Mouse (Mus musculus) heart, adult 18-20 months (tissue): ENCODE measurements around the gene Dip2c. TPM values are rescaled to one million over a fixed set of nuclear protein-coding genes. Genes with fewer than 3 reads are reported as not detected.

Experiments
- DNase-seq, 2 experiments: peaks; one replicate each; pipeline ENCODE4 v3.0.0; 2021 to 2022; ENCODE audit warnings: mixed read lengths in 1 of 2
- long read RNA-seq, 2 experiments: library from polyadenylated mRNA; stranded (forward); transcript quantifications; one replicate each; pipeline ENCODE4 v2.0.0; 2021
- total RNA-seq, 2 experiments: library from RNA; stranded (reverse); gene quantifications; 2 replicates each; pipeline ENCODE4 v1.2.3; 2021

Gene Dip2c
- total RNA-seq: 10 to 100 TPM; 41.0 to 43.2 TPM
- long read RNA-seq, experiment 1, partial matches to known transcripts: 2 of 7 reads
- long read RNA-seq, experiment 1, other reads (novel, unspliced or antisense): 5 of 7 reads
- long read RNA-seq, experiment 2, partial matches to known transcripts: 5 of 7 reads
- long read RNA-seq, experiment 2, other reads (novel, unspliced or antisense): 2 of 7 reads

GRCm38 (mm10) chr13:9276322-9276855 is at the start of gene Dip2c:
TSS of gene Dip2c (plus strand) at chr13:9276528.
- DNase-seq: peak; percentile 92 to 93

- DNase-seq: no peak
Observed at GRCm38 (mm10) chr13:9227078-9227477, 49.2 kb upstream of the Dip2c start.

DNA sequence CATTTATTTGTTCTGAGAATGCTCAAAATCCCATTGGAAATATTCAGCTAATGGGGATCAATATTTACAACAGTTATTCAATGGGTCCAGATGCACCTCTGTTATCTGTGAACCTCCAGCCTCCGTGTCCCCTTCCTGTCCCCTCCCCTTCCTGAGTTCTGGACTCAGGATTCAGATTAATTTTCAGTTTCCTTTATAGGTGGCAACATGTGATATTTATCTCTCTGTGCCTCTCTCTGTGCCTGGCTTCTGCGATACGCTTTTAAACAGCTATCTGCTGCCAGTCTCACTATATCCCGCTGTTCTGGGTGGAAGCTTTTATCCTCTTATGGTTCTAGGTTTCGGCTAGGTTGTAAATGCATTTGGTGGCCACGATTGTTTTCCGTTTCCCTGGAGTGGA is 38.8 kb upstream of the Dip2c start:
- DNase-seq: no peak

GRCm38 (mm10) chr13:9239127-9239526 is 37.2 kb upstream of the Dip2c start:
- DNase-seq: no peak

DNA sequence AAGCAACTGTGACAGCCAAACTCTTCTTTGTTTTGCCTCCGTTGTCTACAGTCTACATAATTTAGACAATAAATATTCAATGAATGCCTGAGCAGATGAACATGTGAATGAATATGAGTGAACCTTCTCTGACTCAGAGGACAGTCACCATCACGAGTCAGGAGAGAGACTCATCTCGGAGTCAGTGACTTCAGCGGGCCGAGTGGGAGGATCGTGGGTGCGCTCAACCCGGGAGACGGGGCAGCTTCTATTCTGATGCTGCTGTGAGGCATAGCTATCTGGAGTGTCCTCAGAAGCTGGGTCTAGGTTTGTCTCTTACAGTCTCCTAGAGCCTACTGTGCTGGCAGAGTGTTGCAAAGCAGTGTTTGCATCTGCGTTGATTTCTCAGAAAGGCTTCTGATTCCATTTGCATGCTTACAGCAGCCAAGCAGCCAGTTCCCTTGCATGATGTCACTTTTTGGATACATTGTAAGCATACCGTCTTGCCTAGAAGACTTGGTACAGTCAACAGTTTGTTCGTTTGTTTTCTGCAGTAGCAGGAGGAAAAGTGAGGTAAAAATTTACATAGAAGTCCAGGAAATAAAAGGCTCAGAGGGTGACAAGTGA is 36.6 kb upstream of the Dip2c start:
- no peak for DNase-seq

GRCm38 (mm10) chr13:9261748-9262147 is 14.6 kb upstream of the Dip2c start:
- no peak for DNase-seq

GRCm38 (mm10) chr13:9265516-9265915 is 10.8 kb upstream of the Dip2c start:
- no peak for DNase-seq

- peak; percentile 53 to 67 for DNase-seq
Observed at GRCm38 (mm10) chr13:9276856-9277620, 710 bp downstream of the Dip2c start.

- peak; percentile 17 to 49 for DNase-seq
Observed at GRCm38 (mm10) chr13:9277621-9277960, 1.3 kb downstream of the Dip2c start.

- DNase-seq: no peak
Observed at GRCm38 (mm10) chr13:9278636-9279035, 2.3 kb downstream of the Dip2c start.

DNA sequence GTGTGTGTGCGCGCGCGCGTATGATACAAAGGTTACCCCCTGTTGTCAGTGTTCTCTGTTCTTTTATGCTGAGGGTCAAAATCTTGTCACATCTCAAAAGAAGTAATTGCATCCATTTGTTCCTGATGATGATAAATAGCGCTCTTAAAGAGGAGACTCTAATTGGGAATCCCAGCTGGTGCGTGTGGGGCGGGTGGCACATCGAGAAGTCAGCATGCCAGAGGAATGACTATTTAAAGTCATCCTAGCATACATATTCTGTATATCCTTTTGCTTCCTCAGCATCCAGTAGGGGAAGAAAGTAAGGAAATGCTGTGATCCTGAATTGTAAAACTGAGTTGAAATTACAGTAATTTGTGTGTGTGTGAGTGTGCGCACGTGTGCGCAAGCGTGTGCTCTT is 6.7 kb downstream of the Dip2c start:
- DNase-seq: no peak

DNA sequence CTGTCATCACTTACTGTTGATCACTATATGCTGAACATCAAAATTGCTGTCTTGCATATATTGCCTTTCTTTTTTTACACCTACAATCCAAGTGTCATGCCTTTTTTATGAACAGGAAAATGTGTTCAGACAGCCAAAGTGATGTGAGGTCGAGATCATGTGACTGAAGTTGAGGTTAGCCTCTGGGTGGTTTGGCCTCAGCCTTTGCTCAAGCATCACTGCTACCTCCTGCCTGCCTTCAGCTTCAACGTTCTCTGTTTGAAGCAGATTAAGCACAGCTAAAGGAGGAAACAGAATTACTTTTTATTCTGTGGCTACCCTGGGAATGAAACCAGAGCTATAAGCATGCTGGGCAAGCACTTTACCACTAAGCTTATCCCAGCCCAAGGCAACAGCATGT is 13.6 kb downstream of the Dip2c start:
- no peak for DNase-seq

GRCm38 (mm10) chr13:9296285-9296684 is 20.0 kb downstream of the Dip2c start:
- DNase-seq: no peak

GRCm38 (mm10) chr13:9297266-9297665 is 20.9 kb downstream of the Dip2c start:
- DNase-seq: no peak

DNA sequence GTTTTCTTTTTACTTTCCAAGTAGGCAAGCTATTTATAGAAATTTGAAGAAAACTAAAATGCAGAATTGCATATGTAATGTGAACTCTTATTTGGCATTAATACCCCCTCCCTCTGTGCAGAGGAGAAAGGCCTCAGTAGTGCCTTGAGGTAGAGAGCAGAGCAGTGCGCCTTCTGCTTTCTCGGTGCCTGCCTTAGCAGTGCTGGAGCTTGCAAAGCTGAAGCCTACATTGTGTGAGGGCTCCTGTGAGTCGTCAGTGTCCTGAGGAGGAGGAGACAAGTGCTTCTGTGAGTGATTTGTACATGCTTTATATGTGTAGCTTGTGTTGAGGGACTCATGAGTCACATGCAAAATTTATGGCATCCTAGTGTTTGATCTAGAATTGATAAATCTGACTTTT is 21.4 kb downstream of the Dip2c start:
- no peak for DNase-seq

- DNase-seq: no peak
Observed at GRCm38 (mm10) chr13:9299657-9300056, 23.3 kb downstream of the Dip2c start.

- no peak for DNase-seq
Observed at GRCm38 (mm10) chr13:9308863-9309262, 32.5 kb downstream of the Dip2c start.

- DNase-seq: no peak
Observed at GRCm38 (mm10) chr13:9310806-9311205, 34.5 kb downstream of the Dip2c start.

DNA sequence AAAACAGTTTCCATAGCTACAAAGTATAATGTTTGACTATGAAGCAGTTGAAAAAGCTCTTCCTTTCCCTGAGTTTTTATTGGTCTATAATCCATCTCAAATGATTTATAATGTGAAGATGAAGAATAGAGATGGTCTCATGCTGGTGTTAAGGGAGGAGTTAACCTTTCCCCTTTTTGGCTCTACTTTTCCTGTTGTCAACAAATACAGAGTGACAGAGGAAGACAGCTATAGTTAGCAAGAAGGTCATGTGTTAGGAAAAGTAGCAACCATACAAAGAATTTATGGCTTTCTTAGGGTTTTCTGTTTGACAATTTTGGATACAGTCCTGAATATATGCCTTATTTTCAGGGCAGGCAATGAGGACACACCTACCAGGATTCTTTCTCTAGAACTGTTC is 36.6 kb downstream of the Dip2c start:
- DNase-seq: peak; percentile 40 to 55

- DNase-seq: peak; percentile 57 to 67
Observed at GRCm38 (mm10) chr13:9314099-9314712, 37.9 kb downstream of the Dip2c start.

DNA sequence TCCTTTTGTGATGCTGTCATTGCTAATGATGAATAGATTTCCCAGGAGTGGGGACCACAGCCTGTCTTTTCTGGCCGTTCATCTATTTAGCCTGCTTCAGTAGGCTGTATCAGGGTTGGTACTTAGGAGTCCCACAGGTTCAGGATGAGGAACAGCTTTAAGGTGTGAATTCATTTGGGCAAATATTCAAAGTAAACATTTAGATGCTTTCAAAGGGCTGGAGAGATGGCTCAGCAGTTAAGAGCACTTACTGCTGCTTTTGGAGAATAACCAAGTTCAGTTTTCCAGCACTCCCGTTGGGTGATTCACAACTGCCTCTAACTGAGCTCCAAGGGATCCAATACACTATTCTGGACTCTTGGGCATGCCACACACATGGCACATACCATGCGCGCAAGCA is 38.4 kb downstream of the Dip2c start:
- DNase-seq: no peak

GRCm38 (mm10) chr13:9319745-9320144 is 43.4 kb downstream of the Dip2c start:
- DNase-seq: no peak

- no peak for DNase-seq
Observed at GRCm38 (mm10) chr13:9325262-9325661, 48.9 kb downstream of the Dip2c start.
